Mouse (Mus musculus) ES-Bruce4 (cell line): ENCODE measurements at regions not wholly inside any gene's neighbourhood (a gene's known extent, or its start where the extent isn't known, plus 50 kb on each side); places are given as distances from the start of the nearest gene placed in this dataset.

Source experiments
- H3K27ac ChIP-seq: 2 replicates; pipeline ENCODE4 v1.5.1; 2012; ENCODE audit warnings: low read length, inconsistent platforms; ENCODE audit not compliant: insufficient read depth
- H3K27me3 ChIP-seq: 2 replicates; pipeline ENCODE4 v1.6.1; 2012; ENCODE audit warnings: mild to moderate bottlenecking, low read length, inconsistent platforms; ENCODE audit not compliant: control insufficient read depth, poor library complexity, insufficient read depth, severe bottlenecking
- H3K36me3 ChIP-seq: 2 replicates; pipeline ENCODE4 v1.6.1; 2012; ENCODE audit warnings: inconsistent platforms, mild to moderate bottlenecking, low read length, moderate library complexity; ENCODE audit not compliant: control insufficient read depth, poor library complexity, insufficient read depth, severe bottlenecking
- H3K4me1 ChIP-seq: one replicate; pipeline ENCODE4 v1.8.1; 2011; ENCODE audit warnings: low read length; ENCODE audit not compliant: control insufficient read depth, insufficient read depth
- H3K4me3 ChIP-seq: 2 replicates; pipeline ENCODE4 v1.5.1; 2011; ENCODE audit warnings: low read depth, mild to moderate bottlenecking, low read length
- H3K9ac ChIP-seq: 2 replicates; pipeline ENCODE4 v1.6.1; 2012; ENCODE audit warnings: low read depth, mild to moderate bottlenecking, inconsistent platforms; ENCODE audit not compliant: poor library complexity, severe bottlenecking
- H3K9me3 ChIP-seq: replicated peaks from 2 replicates; pipeline ENCODE4 v1.6.1; 2012; ENCODE audit warnings: mild to moderate bottlenecking, low read length, inconsistent platforms; ENCODE audit not compliant: control insufficient read depth, poor library complexity, insufficient read depth, severe bottlenecking
- CTCF ChIP-seq: IDR thresholded peaks from one replicate; pipeline ENCODE4 v1.8.1; 2011; ENCODE audit warnings: low read depth, low read length
- EP300 ChIP-seq: IDR thresholded peaks from 2 replicates; pipeline ENCODE4 v1.6.1; 2011; ENCODE audit warnings: low read depth, low read length; ENCODE audit not compliant: insufficient read depth
- POLR2A ChIP-seq: IDR thresholded peaks from one replicate; pipeline ENCODE4 v1.8.1; 2011; ENCODE audit warnings: low read length; ENCODE audit not compliant: insufficient read depth

DNA sequence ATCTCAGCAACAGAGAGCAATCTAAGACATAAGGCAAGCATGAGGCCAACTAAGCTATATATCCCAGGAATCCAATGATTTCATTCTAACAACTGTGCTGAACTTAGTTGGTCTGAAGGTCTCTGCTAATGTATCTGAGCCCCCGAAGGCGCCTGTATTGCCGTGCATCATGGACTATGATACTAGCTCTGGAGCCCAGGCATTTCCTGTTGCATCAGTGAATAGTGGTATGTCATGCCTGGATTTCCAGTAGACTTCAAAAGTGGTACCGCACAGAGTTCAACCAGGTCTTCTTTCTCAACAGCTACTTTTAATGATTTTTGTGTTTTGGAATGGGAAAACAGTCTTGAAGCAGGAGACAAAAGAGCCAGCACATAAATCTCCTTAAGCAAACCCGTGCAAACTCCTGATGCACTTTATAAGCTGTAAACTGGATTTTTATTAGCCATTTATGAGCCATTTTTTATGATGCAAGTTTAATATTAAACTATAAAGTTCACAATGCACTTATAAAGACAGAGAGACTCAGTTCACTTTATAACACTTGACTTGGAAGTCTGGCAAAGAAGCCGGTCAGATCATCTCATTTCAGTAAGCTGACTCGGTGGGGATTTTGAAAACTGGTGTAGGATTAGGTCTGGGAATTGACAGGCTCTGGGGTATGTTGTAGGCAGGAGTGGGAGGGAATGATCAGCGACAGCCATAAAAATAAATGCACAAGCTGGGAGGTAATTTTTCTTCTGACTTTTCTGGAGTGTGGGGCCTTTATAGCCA lies 646.8 kb upstream of the Auts2 start:
- H3K4me3 ChIP-seq = no peak overlapping the region

DNA sequence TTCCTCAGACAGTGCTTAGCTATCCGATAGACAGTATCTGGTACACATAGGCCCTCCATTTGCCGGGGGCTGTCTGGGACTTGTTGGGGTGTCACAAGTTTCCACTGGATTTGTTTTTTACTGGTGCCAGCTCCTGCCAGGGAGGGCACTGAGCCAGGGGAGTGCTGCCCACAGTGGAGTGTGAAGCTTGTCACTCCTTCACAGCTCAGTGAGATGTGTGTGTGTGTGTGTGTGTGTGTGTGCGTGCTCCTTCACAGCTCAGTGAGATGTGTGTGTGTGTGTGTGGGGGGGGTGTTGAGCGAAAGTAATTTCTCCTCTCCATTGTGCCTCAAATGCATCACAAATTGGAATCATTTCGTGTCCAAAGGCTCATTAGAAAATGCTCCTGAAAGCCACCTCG lies 632.5 kb upstream of the Auts2 start:
- TF ChIP-seq CTCF (no peak), POLR2A (no peak), EP300 (no peak)

More for the DNA sequence above, 646.8 kb upstream of the Auts2 start:
- Histone ChIP-seq H3K4me1 (no peaks in the 10 kb centered on the region), H3K9ac (no peak overlapping the region), H3K27ac (no peak overlapping the region), H3K9me3 (no peaks in the 10 kb centered on the region), H3K36me3 (no peaks in the 10 kb centered on the region), H3K27me3 (no peaks in the 10 kb centered on the region)
- TF ChIP-seq POLR2A (no peak), CTCF (no peak), EP300 (no peak)

DNA sequence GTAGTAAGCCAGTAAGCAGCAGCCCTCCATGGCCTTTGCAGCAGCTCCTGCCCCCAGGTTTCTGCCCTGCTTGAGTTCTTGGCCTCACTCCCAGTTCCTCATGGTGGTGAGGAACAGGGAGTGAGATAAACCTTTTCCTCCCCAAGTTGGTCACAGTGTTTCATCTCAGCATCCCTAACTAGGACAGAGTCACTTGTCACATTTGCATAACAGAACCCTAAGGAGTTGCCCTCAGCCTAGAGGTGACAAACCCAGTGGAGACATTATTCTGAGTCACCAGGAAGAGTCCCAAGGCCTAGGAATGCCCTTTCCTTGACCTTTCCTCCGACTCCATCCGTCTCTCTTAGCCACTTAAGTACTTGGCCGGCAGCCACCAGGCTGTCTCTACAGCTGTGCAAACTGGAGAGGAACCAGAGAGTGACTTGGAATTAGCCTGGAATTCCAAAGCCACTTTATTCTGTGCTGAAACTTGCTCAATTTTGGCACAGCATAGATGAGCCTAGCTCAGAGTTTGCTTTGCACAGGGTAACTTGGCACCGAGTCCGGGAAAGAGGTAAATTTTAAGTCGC lies 630.1 kb upstream of the Auts2 start:
- H3K4me1 ChIP-seq = no peaks in the 10 kb centered on the region
- H3K36me3 ChIP-seq = no peaks in the 10 kb centered on the region
- H3K27ac ChIP-seq = no peak overlapping the region
- H3K27me3 ChIP-seq = no peaks in the 10 kb centered on the region
- H3K9ac ChIP-seq = no peak overlapping the region
- TF ChIP-seq CTCF (no peak), EP300 (no peak), POLR2A (no peak)
- no peak overlapping the region for H3K4me3 ChIP-seq
- H3K9me3 ChIP-seq = no peaks in the 10 kb centered on the region

More for the DNA sequence above, 632.5 kb upstream of the Auts2 start:
- Histone ChIP-seq H3K27ac (no peak overlapping the region), H3K9me3 (no peaks in the 10 kb centered on the region), H3K4me3 (no peak overlapping the region), H3K36me3 (no peaks in the 10 kb centered on the region), H3K27me3 (no peaks in the 10 kb centered on the region), H3K4me1 (no peaks in the 10 kb centered on the region), H3K9ac (no peak overlapping the region)

DNA sequence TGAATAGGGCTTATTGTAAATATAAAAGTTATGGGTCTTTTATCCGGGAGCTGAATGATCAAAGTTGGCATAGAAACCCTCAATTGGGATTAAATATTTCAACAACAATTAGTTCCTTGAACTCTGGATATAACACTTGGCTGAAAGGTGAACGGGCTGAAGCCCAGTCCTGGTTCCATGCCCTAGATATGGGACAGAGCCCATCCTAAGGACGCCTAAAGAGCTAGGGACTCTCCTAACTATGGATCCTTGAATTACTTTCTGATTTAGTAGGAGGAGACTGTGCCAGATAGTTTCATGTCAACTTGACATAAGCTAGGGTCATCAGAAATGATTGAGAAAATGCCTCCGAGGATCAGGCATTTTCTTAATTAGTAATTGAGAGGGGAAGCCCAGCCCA lies 629.5 kb upstream of the Auts2 start:
- no peaks in the 10 kb centered on the region for H3K4me1 ChIP-seq

DNA sequence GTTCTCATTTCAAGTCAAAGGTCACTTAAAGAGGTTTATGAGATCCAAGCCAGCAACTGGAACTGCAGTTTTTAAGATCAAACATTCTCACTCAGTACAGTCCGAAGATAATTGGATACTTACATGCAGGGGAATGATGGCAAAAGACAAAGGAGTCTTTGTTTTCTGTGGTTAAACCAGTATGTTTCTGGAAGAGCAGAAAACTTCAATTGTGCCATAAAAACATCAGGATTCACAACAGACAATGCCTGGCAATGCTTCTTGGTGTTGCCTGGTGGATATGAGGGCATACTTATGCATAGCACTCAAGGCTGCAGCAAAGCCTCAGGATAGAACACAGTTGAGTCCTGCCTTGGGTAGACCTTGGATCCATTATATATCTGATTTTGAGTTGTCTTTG lies 628.1 kb upstream of the Auts2 start:
- no peak overlapping the region for H3K27ac ChIP-seq
- H3K4me1 ChIP-seq = no peaks in the 10 kb centered on the region
- no peaks in the 10 kb centered on the region for H3K27me3 ChIP-seq
- no peaks in the 10 kb centered on the region for H3K36me3 ChIP-seq
- TF ChIP-seq POLR2A = no peak
- no peak for TF ChIP-seq CTCF
- no peak for TF ChIP-seq EP300
- H3K9ac ChIP-seq = no peak overlapping the region
- H3K4me3 ChIP-seq = no peak overlapping the region
- no peaks in the 10 kb centered on the region for H3K9me3 ChIP-seq

More for the DNA sequence above, 629.5 kb upstream of the Auts2 start:
- no peak overlapping the region for H3K9ac ChIP-seq
- H3K9me3 ChIP-seq = no peaks in the 10 kb centered on the region
- no peaks in the 10 kb centered on the region for H3K36me3 ChIP-seq
- H3K27ac ChIP-seq = no peak overlapping the region
- no peak for TF ChIP-seq POLR2A
- no peak for TF ChIP-seq CTCF
- no peak for TF ChIP-seq EP300
- H3K27me3 ChIP-seq = no peaks in the 10 kb centered on the region
- no peak overlapping the region for H3K4me3 ChIP-seq

DNA sequence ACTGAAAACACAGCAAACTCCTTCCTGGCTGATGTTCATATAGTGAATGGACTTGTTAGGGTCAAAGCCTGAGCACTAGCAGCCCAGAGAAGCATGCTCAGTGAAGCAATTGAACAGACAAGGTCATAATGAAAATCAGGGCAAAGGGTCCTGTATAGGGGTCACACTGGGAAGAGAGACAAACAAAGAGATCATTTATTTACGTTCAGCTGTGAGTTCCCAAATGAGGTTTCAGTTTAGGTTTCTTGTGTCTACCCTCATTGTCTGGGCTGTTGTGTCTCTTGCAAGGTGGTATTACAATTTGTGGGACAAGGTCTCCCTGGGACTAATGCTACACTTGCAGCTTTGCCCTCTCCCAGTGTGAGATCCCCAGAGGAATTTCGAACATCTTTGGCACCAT lies 624.4 kb upstream of the Auts2 start:
- Histone ChIP-seq H3K27me3 (no peaks in the 10 kb centered on the region), H3K4me1 (no peaks in the 10 kb centered on the region), H3K9me3 (no peaks in the 10 kb centered on the region), H3K4me3 (no peak overlapping the region), H3K36me3 (no peaks in the 10 kb centered on the region), H3K9ac (no peak overlapping the region), H3K27ac (no peak overlapping the region)
- no peak for TF ChIP-seq CTCF
- no peak for TF ChIP-seq POLR2A
- no peak for TF ChIP-seq EP300
